Mouse (Mus musculus) kidney, adult 10 weeks (tissue): ENCODE measurements around the gene Tmprss5. TPM values are rescaled to one million over a fixed set of nuclear protein-coding genes. Genes with fewer than 3 reads are reported as not detected.

ENCODE experiments used
- polyA plus RNA-seq: library from polyadenylated mRNA; stranded (reverse); fragments of 350-450 nt; fragmentation: Illumina TruSeq; extraction: RNeasy Lipid Tissue Mini Kit (QIAGEN cat#74804); gene quantifications from one replicate; pipeline ENCODE4 v1.2.3, GENCODE M21; 2014; ENCODE audit warnings: low read depth, low replicate concordance

Tmprss5 gene
- polyA plus RNA-seq = not detected

GRCm38 (mm10) chr9:49081107-49081506 is at the start of gene Tmprss5:
Gene Tmprss5 (plus strand): TSS chr9:49081260.

GRCm38 (mm10) chr9:49055333-49056205 is 25.5 kb upstream of the Tmprss5 start, which contains the start of gene Zw10:
Gene Zw10 (plus strand): TSS chr9:49055613.

Other genes starting within 250 kb of the Tmprss5 start
- 2.5 TPM for gene Zbtb16, start 245.0 kb upstream of the Tmprss5 start, polyA plus RNA-seq
- 0.81 TPM for gene Htr3a, start 170.2 kb upstream of the Tmprss5 start, polyA plus RNA-seq
- not detected for gene Htr3b, start 116.3 kb upstream of the Tmprss5 start, polyA plus RNA-seq
- 5.6 TPM for gene Usp28, start 95.9 kb upstream of the Tmprss5 start, polyA plus RNA-seq
- 22.0 TPM for gene Zw10, start 25.6 kb upstream of the Tmprss5 start, polyA plus RNA-seq
- not detected for gene Gm4894, start 169.3 kb downstream of the Tmprss5 start, polyA plus RNA-seq